12 mouse cellular contexts compared by ENCODE assay signal in genomic region chr10:58342199-58342598, GRCm38 (mm10). TPM values are rescaled to one million over a fixed set of nuclear protein-coding genes. Genes with fewer than 3 reads are reported as not detected.
DNase-seq lines count a peak whose midpoint lies in the region; ATAC-seq and TF ChIP-seq lines count a peak whose summit lies in the region.
"Had no signal": no experiment of that assay in that cellular context is flagged by ENCODE, and none has a peak within 500 bp of the region (broad histone marks: within the 10 kb centered on the region; RNA-seq: fewer than 3 reads in every experiment).

No protein-coding gene starts in this region.

- H3K27ac ChIP-seq in heart, embryonic 10.5 days, result peak overlapping the region; percentile 57
- H3K27ac ChIP-seq in limb, embryonic 12.5 days, result peak overlapping the region; percentile 31; the same call in 1 of the 2 replicates
- H3K27ac ChIP-seq in limb, embryonic 10.5 days, result no peak overlapping the region
- H3K27ac ChIP-seq in embryonic fibroblast, embryonic 13.5 days (ENCODE audit: insufficient read depth, low read length), result peak overlapping the region; percentile 55; the same call in 1 of the 2 replicates
- peak overlapping the region; percentile 12; the same call in 1 of the 2 replicates for H3K27ac ChIP-seq in liver, postnatal 0 days (ENCODE audit: low read depth)

- no peak overlapping the region for H3K9ac ChIP-seq in limb, embryonic 12.5 days (replicated peaks)
- no peak overlapping the region for H3K9ac ChIP-seq in liver, postnatal 0 days (replicated peaks)

- no peak overlapping the region for H3K4me2 ChIP-seq in limb, embryonic 12.5 days
- no peak overlapping the region for H3K4me2 ChIP-seq in liver, postnatal 0 days (ENCODE audit: low read depth, low read length)

- no peaks in the 10 kb centered on the region for H3K9me3 ChIP-seq in heart, embryonic 10.5 days
- 0 out of 2 replicates have a peak, but pooled peaks cover 6% of the 10 kb centered on the region for H3K9me3 ChIP-seq in limb, embryonic 12.5 days
- H3K9me3 ChIP-seq in limb, embryonic 10.5 days (replicated peaks), result no peaks in the 10 kb centered on the region
- no peaks in the 10 kb centered on the region for H3K9me3 ChIP-seq in liver, postnatal 0 days (ENCODE audit: low read length)

- no peak for TF ChIP-seq POLR2A in embryonic fibroblast, embryonic 13.5 days (IDR thresholded peaks at IDR 0.05; ENCODE audit: low read depth, low read length)

- no peak for TF ChIP-seq EP300 in liver, postnatal 0 days (IDR thresholded peaks at IDR 0.05; ENCODE audit: low read depth)

- no peak for ATAC-seq in limb, embryonic 12.5 days (ENCODE audit: insufficient number of reproducible peaks, insufficient read depth, low FRiP score, low TSS enrichment, low read depth)
- ATAC-seq in liver, postnatal 0 days, result no peak
- ATAC-seq: forebrain, embryonic 14.5 days had no signal

- 82% methylated on average over 2 of the region's 2 CpGs for WGBS in heart, embryonic 10.5 days
- 84% methylated on average over 2 of the region's 2 CpGs for WGBS in limb, embryonic 12.5 days
- 91% methylated on average over 2 of the region's 2 CpGs for WGBS in limb, embryonic 10.5 days
- WGBS in liver, postnatal 0 days (ENCODE audit: insufficient replicate concordance), result 71% methylated on average over 2 of the region's 2 CpGs

- H3K4me3 ChIP-seq in heart, embryonic 10.5 days, result no peak overlapping the region
- no peak overlapping the region for H3K4me3 ChIP-seq in limb, embryonic 12.5 days (replicated peaks)
- H3K4me3 ChIP-seq in limb, embryonic 10.5 days, result no peak overlapping the region
- H3K4me3 ChIP-seq in embryonic fibroblast, embryonic 13.5 days (ENCODE audit: insufficient read depth, low read length), result no peak overlapping the region
- no peak overlapping the region for H3K4me3 ChIP-seq in liver, postnatal 0 days (ENCODE audit: low read depth, low read length)

- H3K27me3 ChIP-seq in heart, embryonic 10.5 days (ENCODE audit: insufficient read depth, poor library complexity, severe bottlenecking), result no peaks in the 10 kb centered on the region
- no peaks in the 10 kb centered on the region for H3K27me3 ChIP-seq in limb, embryonic 12.5 days
- H3K27me3 ChIP-seq in limb, embryonic 10.5 days (ENCODE audit: low read depth, poor library complexity, severe bottlenecking), result no peaks in the 10 kb centered on the region
- H3K27me3 ChIP-seq in liver, postnatal 0 days (ENCODE audit: insufficient read depth, low read length), result no peaks in the 10 kb centered on the region

- peaks cover 5% of the 10 kb centered on the region; the same call in 1 of the 2 replicates for H3K36me3 ChIP-seq in heart, embryonic 10.5 days
- peaks cover 6% of the 10 kb centered on the region; the same call in 1 of the 2 replicates for H3K36me3 ChIP-seq in limb, embryonic 12.5 days
- peaks cover 23% of the 10 kb centered on the region; the same call in 1 of the 2 replicates for H3K36me3 ChIP-seq in limb, embryonic 10.5 days
- no peaks in the 10 kb centered on the region for H3K36me3 ChIP-seq in liver, postnatal 0 days (replicated peaks; ENCODE audit: insufficient read depth, low read length)

- no peak for DNase-seq in heart, embryonic 10.5 days (ENCODE audit: low spot score)
- no peak for DNase-seq in heart, postnatal 14 days
- no peak for DNase-seq in limb, embryonic 10.5 days (ENCODE audit: low spot score)
- no peak for DNase-seq in liver, postnatal 0 days
- DNase-seq in right cerebral cortex, postnatal 14 days, result no peak
- DNase-seq in retina, postnatal 1 day, result no peak
- DNase-seq: B cell, adult 2 months; cerebellum, postnatal 25 days; midbrain, embryonic 14.5 days had no signal

- H3K4me1 ChIP-seq in heart, embryonic 10.5 days, result peaks cover 49% of the 10 kb centered on the region
- 0 out of 2 replicates have a peak, but pooled peaks cover 3% of the 10 kb centered on the region for H3K4me1 ChIP-seq in limb, embryonic 12.5 days (replicated peaks)
- peaks cover 3% of the 10 kb centered on the region; the same call in 1 of the 2 replicates for H3K4me1 ChIP-seq in limb, embryonic 10.5 days
- H3K4me1 ChIP-seq in embryonic fibroblast, embryonic 13.5 days (ENCODE audit: control insufficient read depth, insufficient read depth, low read length), result no peaks in the 10 kb centered on the region; the same call in 1 of the 2 replicates
- peaks cover 7% of the 10 kb centered on the region; the same call in 1 of the 2 replicates for H3K4me1 ChIP-seq in liver, postnatal 0 days (ENCODE audit: insufficient read depth)

- intact Hi-C loops in heart, postnatal 14 days (cut with DNase I), result loop anchor here (2.0 kb wide), 1 partner anchor 17 kb away; no protein-coding TSS in a partner anchor

- TF ChIP-seq CTCF in embryonic fibroblast, embryonic 13.5 days (IDR thresholded peaks at IDR 0.05; ENCODE audit: borderline replicate concordance, insufficient read depth, low read length), result no peak
- no peak for TF ChIP-seq CTCF in liver, postnatal 0 days (IDR thresholded peaks at IDR 0.05; ENCODE audit: low read depth)

RNA-seq across cellular contexts. Expression of gene Lims1, which starts 18.9 kb away (rescaled TPM):
- polyA plus RNA-seq in heart, embryonic 10.5 days (2016; fragmentation: Nextera tagmentation; extraction: Ambion mirVana), result 121 and 142 TPM in 2 replicates
- total RNA-seq in heart, postnatal 14 days (2021), result 100 to 1,000 TPM; 166 to 183 TPM
- polyA plus RNA-seq in limb, embryonic 12.5 days (2016; fragmentation: Nextera tagmentation; extraction: Ambion mirVana), result 107 TPM in 2 replicates
- 93.6 and 105 TPM in 2 replicates for polyA plus RNA-seq in limb, embryonic 10.5 days (2016; fragmentation: Nextera tagmentation; extraction: Ambion mirVana)
- 160 and 170 TPM in 2 replicates for polyA plus RNA-seq in embryonic fibroblast, embryonic 13.5 days (2011; ENCODE audit: insufficient read length, low read depth, missing spikeins)
- 60.6 and 64.4 TPM in 2 replicates for polyA plus RNA-seq in liver, postnatal 0 days (2015; fragmentation: Nextera tagmentation; extraction: Ambion mirVana)
